9 mouse cellular contexts compared by ENCODE assay signal in genomic region chr19:22962001-22962708, GRCm38 (mm10).
A peak's percentile ranks its signal among the peaks of the same experiment; 100 is the strongest.
DNase-seq lines count a peak whose midpoint lies in the region; ATAC-seq and TF ChIP-seq lines count a peak whose summit lies in the region.
"Had no signal": no experiment of that assay in that cellular context is flagged by ENCODE, and none has a peak within 500 bp of the region (broad histone marks: within the 10 kb centered on the region; RNA-seq: fewer than 3 reads in every experiment).

No protein-coding gene starts in this region.

- H3K4me3 ChIP-seq in forebrain, embryonic 13.5 days, result no peak overlapping the region
- no peak overlapping the region for H3K4me3 ChIP-seq in forebrain, embryonic 12.5 days (replicated peaks)
- no peak overlapping the region for H3K4me3 ChIP-seq in left cerebral cortex, adult 2 months
- no peak overlapping the region for H3K4me3 ChIP-seq in midbrain, embryonic 15.5 days

- TF ChIP-seq CTCF in left cerebral cortex, adult 2 months (IDR thresholded peaks at IDR 0.05), result peak; percentile 24

- no peak overlapping the region for H3K9ac ChIP-seq in forebrain, embryonic 13.5 days
- no peak overlapping the region for H3K9ac ChIP-seq in forebrain, embryonic 12.5 days
- no peak overlapping the region for H3K9ac ChIP-seq in midbrain, embryonic 15.5 days

- no peaks in the 10 kb centered on the region for H3K36me3 ChIP-seq in forebrain, embryonic 13.5 days (ENCODE audit: poor library complexity, severe bottlenecking)
- no peaks in the 10 kb centered on the region for H3K36me3 ChIP-seq in forebrain, embryonic 12.5 days (replicated peaks)
- no peaks in the 10 kb centered on the region for H3K36me3 ChIP-seq in midbrain, embryonic 15.5 days (replicated peaks)

- no peaks in the 10 kb centered on the region for H3K27me3 ChIP-seq in forebrain, embryonic 13.5 days
- H3K27me3 ChIP-seq in forebrain, embryonic 12.5 days, result 0 out of 2 replicates have a peak, but pooled peaks cover 4% of the 10 kb centered on the region
- H3K27me3 ChIP-seq in midbrain, embryonic 15.5 days (replicated peaks), result no peaks in the 10 kb centered on the region

- no peak for ATAC-seq in forebrain, embryonic 13.5 days
- ATAC-seq in forebrain, embryonic 12.5 days (ENCODE audit: low FRiP score), result no peak
- ATAC-seq in midbrain, embryonic 15.5 days (replicated peaks), result peak; percentile 66; the same call in 1 of the 2 replicates

- DNase-seq in left cerebral cortex, adult 2 months (ENCODE audit: extremely low spot score in 1 of 2, low spot score in 2 of 2), result no peak
- DNase-seq in left cerebral cortex, postnatal 4 days, result no peak
- peak; percentile 61 for DNase-seq in brain, adult 2 months (ENCODE audit: low read depth, low spot score)
- no peak for DNase-seq in ovary, adult 18-20 months (ENCODE audit: low spot score)
- DNase-seq in kidney, adult 9 months, result no peak
- DNase-seq: kidney, postnatal 36 days had no signal

- no peaks in the 10 kb centered on the region for H3K9me3 ChIP-seq in forebrain, embryonic 13.5 days (replicated peaks)
- H3K9me3 ChIP-seq in forebrain, embryonic 12.5 days, result no peaks in the 10 kb centered on the region
- H3K9me3 ChIP-seq in midbrain, embryonic 15.5 days, result no peaks in the 10 kb centered on the region

- H3K4me1 ChIP-seq in forebrain, embryonic 13.5 days, result peaks cover 4% of the 10 kb centered on the region; the same call in 1 of the 2 replicates
- H3K4me1 ChIP-seq in forebrain, embryonic 12.5 days, result peaks cover 24% of the 10 kb centered on the region
- peaks cover 12% of the 10 kb centered on the region for H3K4me1 ChIP-seq in midbrain, embryonic 15.5 days

- no peak overlapping the region for H3K27ac ChIP-seq in forebrain, embryonic 13.5 days
- H3K27ac ChIP-seq in forebrain, embryonic 12.5 days, result no peak overlapping the region
- peak overlapping the region; percentile 67 for H3K27ac ChIP-seq in left cerebral cortex, adult 2 months
- no peak overlapping the region for H3K27ac ChIP-seq in midbrain, embryonic 15.5 days

- H3K4me2 ChIP-seq in forebrain, embryonic 13.5 days, result 0 out of 2 replicates have a peak overlapping the region, but pooled peaks have one; percentile 1
- no peak overlapping the region; the same call in 1 of the 2 replicates for H3K4me2 ChIP-seq in forebrain, embryonic 12.5 days
- no peak overlapping the region for H3K4me2 ChIP-seq in midbrain, embryonic 15.5 days

- intact Hi-C loops in left cerebral cortex, adult 2 months (cut with DNase I), result loop anchor here (5.0 kb wide), 1 partner anchor 95 kb away; no protein-coding TSS in a partner anchor
- intact Hi-C loops in left cerebral cortex, postnatal 4 days (cut with DNase I), result no loop called here

- WGBS in forebrain, embryonic 13.5 days, result 36% methylated on average over 12 of the region's 12 CpGs
- 41% methylated on average over 12 of the region's 12 CpGs for WGBS in forebrain, embryonic 12.5 days
- WGBS in midbrain, embryonic 15.5 days, result 35% methylated on average over 12 of the region's 12 CpGs
